Mouse (Mus musculus) liver, embryonic 14.5 days (tissue): ENCODE data around the gene Nop16. TPM values are rescaled to one million over a fixed set of nuclear protein-coding genes. Genes with fewer than 3 reads are reported as not detected.
"Not testable (repeated sequence)": the region's sequence is repeated elsewhere in the genome, so short reads cannot be mapped to it uniquely, and the experiment has no call there.

Experiments
- ATAC-seq: fragments of 200-750 bp; cut with Nextera tagmentation; 2 replicates; pipeline ENCODE4 v1.8.0; 2017; ENCODE audit warnings: moderate number of reproducible peaks, mild to moderate bottlenecking, moderate library complexity; ENCODE audit not compliant: insufficient read depth
- DNase-seq, 3 experiments: peaks; one replicate each; pipeline ENCODE4 v3.0.0-alpha.2; 2012 to 2013; ENCODE audit warnings: low read depth in 3 of 3, low spot score in 3 of 3
- H3K27ac ChIP-seq: fragments of 300-500 bp; sonication (generic); 2 replicates; pipeline ENCODE4 v1.5.1; 2014; ENCODE audit warnings: moderate library complexity, mild to moderate bottlenecking, control low read depth, inconsistent platforms
- H3K27me3 ChIP-seq: fragments of 300-500 bp; sonication (generic); 2 replicates; pipeline ENCODE4 v1.6.1; 2014; ENCODE audit warnings: mild to moderate bottlenecking, low read length, moderate library complexity; ENCODE audit not compliant: control insufficient read depth, insufficient read depth
- H3K36me3 ChIP-seq: fragments of 300-500 bp; sonication (generic); replicated peaks from 2 replicates; pipeline ENCODE4 v1.6.1; 2014; ENCODE audit warnings: low read depth; ENCODE audit not compliant: control insufficient read depth, insufficient read depth
- H3K4me1 ChIP-seq, 2 experiments: fragments of 200-500 bp in 1 of 2; fragments of 300-500 bp in 1 of 2; sonication (generic) in 1 of 2; replicated peaks; 2 replicates each; pipeline ENCODE4 v1.6.1; 2012 to 2014; ENCODE audit warnings: antibody characterized with exemption in 1 of 2, inconsistent platforms in 1 of 2, low read length in 1 of 2; ENCODE audit not compliant: control insufficient read depth in 2 of 2, insufficient read depth in 2 of 2
- H3K4me2 ChIP-seq: fragments of 300-500 bp; sonication (generic); 2 replicates; pipeline ENCODE4 v1.6.1; 2014; ENCODE audit warnings: low read depth, mild to moderate bottlenecking, control low read depth, moderate library complexity
- H3K4me3 ChIP-seq, 2 experiments: fragments of 200-500 bp in 1 of 2; fragments of 300-500 bp in 1 of 2; sonication (generic) in 1 of 2; 2 replicates each; pipeline ENCODE4 v1.5.1; 2012 to 2014; ENCODE audit warnings: low read depth in 2 of 2, low read length in 2 of 2, mild to moderate bottlenecking in 2 of 2, control low read depth in 1 of 2, inconsistent platforms in 1 of 2, moderate library complexity in 1 of 2; ENCODE audit not compliant: insufficient read depth in 1 of 2
- H3K9ac ChIP-seq: fragments of 300-500 bp; sonication (generic); replicated peaks from 2 replicates; pipeline ENCODE4 v1.6.1; 2014; ENCODE audit warnings: mild to moderate bottlenecking, control low read depth, moderate library complexity
- H3K9me3 ChIP-seq: fragments of 300-500 bp; sonication (generic); 2 replicates; pipeline ENCODE4 v1.6.1; 2016; ENCODE audit warnings: low read length, mixed read lengths; ENCODE audit not compliant: control insufficient read depth
- CTCF ChIP-seq: IDR thresholded peaks from 2 replicates; pipeline ENCODE4 v1.5.1; 2016; ENCODE audit warnings: antibody characterized with exemption, low read depth, control low read depth
- EP300 ChIP-seq: IDR thresholded peaks from 2 replicates; pipeline ENCODE4 v1.6.1; 2016; ENCODE audit warnings: antibody characterized with exemption, low read depth
- WGBS: fragments of 180-500 bp; shearing (Covaris S2); extraction: QIAGEN DNeasy Blood & Tissue Kit; methylation state at CpG from one replicate; pipeline ENCODE4 v1.1.7; 2014; ENCODE audit not compliant: insufficient replicate concordance; 5-methylcytosine and 5-hydroxymethylcytosine counted together
- polyA plus RNA-seq, 2 experiments: library from polyadenylated mRNA; depleted of rRNA in 1 of 2; stranded (reverse) in 1 of 2; unstranded in 1 of 2; fragments of >200 nt; fragmentation: Nextera tagmentation in 1 of 2; extraction: Ambion mirVana in 1 of 2; gene quantifications; 2 replicates each; pipeline versions ENCODE4 v1.2.1 to v1.2.3; 2012 to 2014

Gene Nop16
- polyA plus RNA-seq, 2 experiments: 20.6 to 26.3 TPM

DNA sequence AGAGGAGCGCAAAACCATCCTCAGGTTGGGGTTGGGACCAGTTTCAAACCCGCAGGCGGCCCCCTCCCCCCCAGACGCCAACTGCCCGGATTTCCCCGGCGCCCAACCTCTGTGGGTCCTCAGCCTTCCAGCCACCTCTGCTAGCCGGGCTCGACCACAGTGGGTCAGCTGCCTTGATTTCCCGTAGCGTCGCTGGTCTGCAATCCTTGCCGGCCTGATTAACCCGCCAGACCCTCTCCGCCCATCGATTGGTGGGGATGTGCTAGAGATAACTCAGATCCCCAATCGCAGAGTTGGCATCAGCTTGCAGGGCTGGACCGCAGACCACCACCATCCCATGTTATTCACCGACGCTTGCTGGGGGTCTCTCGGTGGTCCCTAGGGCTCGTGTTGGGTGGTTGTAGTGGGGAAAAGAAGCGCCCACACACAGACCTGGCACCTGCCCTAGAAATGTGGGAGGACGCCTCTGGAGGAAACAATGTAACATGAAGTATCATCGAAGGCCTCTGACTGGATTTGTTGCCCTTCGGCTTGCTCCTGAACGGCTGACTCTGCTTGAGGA, 32.2 kb upstream of the Nop16 start:
- no peaks in the 10 kb centered on the region for H3K9me3 ChIP-seq
- H3K4me1 ChIP-seq: peaks cover 9 to 12% of the 10 kb centered on the region in 2 experiments
- DNase-seq (peak in 1 of 3 experiments; percentile 20), ATAC-seq (peak; percentile 52)
- H3K4me3 ChIP-seq: peak overlapping the region; percentile 87 to 88
- H3K36me3 ChIP-seq: no peaks in the 10 kb centered on the region
- TF ChIP-seq CTCF (no peak), EP300 (no peak)
- H3K9ac ChIP-seq: peak overlapping the region; percentile 95
- no peaks in the 10 kb centered on the region for H3K27me3 ChIP-seq
- WGBS: 1% methylated on average over 27 of the region's 27 CpGs
- peak overlapping the region; percentile 81 for H3K4me2 ChIP-seq
- H3K27ac ChIP-seq: peak overlapping the region; percentile 59

DNA sequence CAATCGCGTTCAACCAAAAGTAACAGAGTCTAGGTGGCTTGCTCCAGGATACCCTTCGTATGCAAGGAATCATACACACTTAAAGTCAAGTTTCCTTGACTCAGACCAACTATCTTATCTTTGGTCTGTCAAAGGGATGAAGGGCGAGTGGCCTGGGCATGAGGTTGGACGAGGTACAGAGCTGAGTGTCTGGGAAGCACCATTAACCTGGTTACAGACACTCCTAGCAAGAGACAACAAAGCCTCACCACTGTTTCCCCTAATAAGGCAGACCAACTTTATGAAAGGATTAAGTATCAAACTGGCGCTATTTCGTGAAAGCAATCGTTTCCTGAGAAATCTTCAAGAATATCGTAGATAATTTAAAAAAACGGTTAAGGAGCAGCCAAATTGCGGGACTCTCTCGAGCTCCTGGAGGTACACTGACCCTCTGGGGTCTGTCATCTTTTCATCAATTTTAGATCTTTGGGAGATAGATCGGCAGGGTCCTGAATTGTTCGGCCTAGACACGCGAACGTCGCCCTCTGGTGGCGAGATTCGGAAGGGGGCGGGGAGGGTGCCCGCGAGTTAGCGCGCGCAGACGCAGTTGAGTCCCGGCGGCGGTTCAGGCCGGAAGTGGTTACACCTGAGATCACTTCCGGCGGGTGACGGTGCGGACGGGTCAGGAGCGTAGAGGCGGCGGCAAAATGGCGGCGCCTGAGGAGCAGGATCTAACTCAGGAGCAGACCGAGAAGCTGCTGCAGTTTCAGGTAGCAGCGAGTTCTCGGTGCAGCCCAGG, 31.5 kb upstream of the Nop16 start, which contains the start of gene Faf2:
Faf2 (plus strand) TSS at position 630 of the 778 bp plus-strand sequence.
- no peaks in the 10 kb centered on the region for H3K36me3 ChIP-seq
- H3K4me3 ChIP-seq: peak within 1 kb of the TSS; percentile 87 to 88
- H3K9me3 ChIP-seq: no peaks in the 10 kb centered on the region
- peak within 1 kb of the TSS; percentile 81 for H3K4me2 ChIP-seq
- WGBS: 9% methylated on average over 44 of the region's 44 CpGs
- H3K4me1 ChIP-seq: peaks cover 9 to 12% of the 10 kb centered on the region in 2 experiments
- TF ChIP-seq CTCF: peak; percentile 99
- TF ChIP-seq EP300: no peak
- ATAC-seq (peak; percentile 99), DNase-seq (peak; percentile 90 to 92 (median 91))
- no peaks in the 10 kb centered on the region for H3K27me3 ChIP-seq
- H3K27ac ChIP-seq: peak within 1 kb of the TSS; percentile 59
- H3K9ac ChIP-seq: peak within 1 kb of the TSS; percentile 95

DNA sequence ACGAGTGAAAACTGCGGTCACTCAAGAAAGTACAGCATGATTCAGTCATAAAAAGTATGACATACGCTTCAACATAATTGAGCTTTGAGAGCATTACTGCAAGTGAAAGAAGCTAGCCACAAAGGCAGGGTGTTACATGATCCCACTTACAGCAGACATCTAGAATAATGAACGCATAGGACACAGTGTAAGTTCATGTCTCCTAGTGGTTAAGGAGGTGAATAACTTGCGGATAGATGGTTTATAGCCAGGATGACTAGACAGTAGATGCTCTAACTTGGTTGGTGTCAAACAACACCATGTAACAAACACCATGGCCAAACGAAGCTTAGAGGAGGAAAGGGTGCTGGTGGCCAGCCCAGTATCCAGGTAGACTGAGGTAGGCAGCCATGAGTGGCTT, 27.1 kb upstream of the Nop16 start:
- H3K27me3 ChIP-seq: no peaks in the 10 kb centered on the region
- no peak overlapping the region for H3K4me3 ChIP-seq
- no peaks in the 10 kb centered on the region for H3K9me3 ChIP-seq
- H3K4me2 ChIP-seq: no peak overlapping the region
- peaks cover 5% of the 10 kb centered on the region in 2 experiments for H3K4me1 ChIP-seq
- DNase-seq (no peak), ATAC-seq (no peak)
- WGBS: 52% methylated on average over 6 of the region's 6 CpGs
- no peak overlapping the region for H3K27ac ChIP-seq
- TF ChIP-seq CTCF (peak; percentile 40; the same call in 1 of the 2 replicates), EP300 (no peak)
- no peak overlapping the region for H3K9ac ChIP-seq
- H3K36me3 ChIP-seq: no peaks in the 10 kb centered on the region

DNA sequence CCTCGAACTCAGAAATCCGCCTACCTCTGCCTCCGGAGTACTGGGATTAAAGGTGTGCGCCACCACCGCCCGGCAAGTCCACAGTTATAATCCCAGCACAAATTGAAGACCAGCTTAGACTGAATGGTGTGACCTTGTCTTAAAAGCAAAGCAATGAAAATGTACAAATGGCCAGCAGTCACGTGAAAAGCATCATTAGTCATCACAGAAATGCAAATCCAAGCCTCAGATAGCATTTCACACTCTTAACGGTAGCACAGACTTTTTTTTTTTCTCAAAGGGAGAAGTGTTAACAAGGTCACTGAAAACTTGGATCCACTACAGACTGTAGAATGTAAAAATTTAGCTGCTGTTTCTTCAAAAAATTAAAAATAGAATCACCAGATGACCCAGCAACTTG, 26.4 kb upstream of the Nop16 start:
- H3K27me3 ChIP-seq: no peaks in the 10 kb centered on the region
- H3K27ac ChIP-seq: no peak overlapping the region
- H3K9ac ChIP-seq: no peak overlapping the region
- no peak for TF ChIP-seq CTCF
- TF ChIP-seq EP300: no peak
- no peak for ATAC-seq
- 75% methylated on average over 8 of the region's 8 CpGs for WGBS
- H3K4me2 ChIP-seq: no peak overlapping the region
- H3K36me3 ChIP-seq: no peaks in the 10 kb centered on the region
- H3K4me1 ChIP-seq: peaks cover 6 to 8% of the 10 kb centered on the region in 2 experiments
- DNase-seq: no peak
- no peak overlapping the region for H3K4me3 ChIP-seq
- no peaks in the 10 kb centered on the region for H3K9me3 ChIP-seq

DNA sequence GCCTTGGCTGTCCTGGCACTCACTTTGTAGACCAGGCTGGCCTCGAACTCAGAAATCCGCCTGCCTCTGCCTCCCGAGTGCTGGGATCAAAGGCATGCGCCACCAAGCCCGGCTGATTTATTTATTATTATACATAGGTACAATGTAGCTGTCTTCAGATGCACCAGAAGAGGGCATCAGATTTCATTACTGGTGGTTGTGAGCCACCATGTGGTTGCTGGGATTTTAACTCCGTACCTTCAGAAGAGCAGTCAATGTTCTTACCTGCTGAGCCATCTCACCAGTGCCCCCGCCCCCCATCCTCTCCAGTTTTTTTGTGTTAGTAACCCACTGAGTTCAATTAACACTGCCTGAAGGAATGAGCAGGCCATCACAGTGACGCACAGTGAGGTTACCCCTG, 23.3 kb upstream of the Nop16 start:
- H3K4me3 ChIP-seq, H3K27ac ChIP-seq, ATAC-seq, H3K36me3 ChIP-seq, H3K4me2 ChIP-seq, DNase-seq, H3K27me3 ChIP-seq, H3K9ac ChIP-seq, H3K9me3 ChIP-seq: not testable (repeated sequence)
- 68% methylated on average over 8 of the region's 8 CpGs for WGBS
- peaks cover 21 to 27% of the 10 kb centered on the region in 2 experiments for H3K4me1 ChIP-seq
- peak; percentile 52 for TF ChIP-seq CTCF
